Mouse (Mus musculus) embryonic fibroblast, embryonic 13.5 days (primary cell): Measurements from ENCODE around the gene Pip5k1c.
A peak's percentile ranks its signal among the peaks of the same experiment; 100 is the strongest.

Experiments used
- CTCF ChIP-seq: IDR thresholded peaks from 2 replicates; pipeline ENCODE4 v1.5.1; 2011; ENCODE audit warnings: mild to moderate bottlenecking, control low read depth, low read length, moderate library complexity, borderline replicate concordance; ENCODE audit not compliant: insufficient read depth
- POLR2A ChIP-seq: IDR thresholded peaks from 2 replicates; pipeline ENCODE4 v1.6.1; 2011; ENCODE audit warnings: low read depth, mild to moderate bottlenecking, control low read depth, low read length, moderate library complexity

- TF ChIP-seq CTCF (no peak), POLR2A (peak; percentile 59)
These were observed 36.6 kb downstream of the Pip5k1c start for GRCm38 (mm10) chr10:81329194-81329975.
